Mouse (Mus musculus): ENCODE measurements at regions not wholly inside any gene's neighbourhood (a gene's known extent, or its start where the extent isn't known, plus 50 kb on each side); places are given as distances from the start of the nearest gene placed in this dataset.

GRCm38 (mm10) chr11:55897506-55897905, 143.3 kb downstream of the Nmur2 start:
- TF ChIP-seq ZNF384 (IDR thresholded peaks at IDR 0.05; ENCODE audit: low read depth, low read length) (no peak), MAFK (IDR thresholded peaks at IDR 0.05; ENCODE audit: insufficient read depth, low read depth, low read length) (no peak)
